ENCODE assay signal across 17 mouse cellular contexts in genomic region chr14:66534671-66535070, GRCm38 (mm10).
"Had no signal": no experiment of that assay in that cellular context is flagged by ENCODE, and none has a peak within 500 bp of the region (broad histone marks: within the 10 kb centered on the region; RNA-seq: fewer than 3 reads in every experiment).

No protein-coding gene starts in this region.

- H3K36me3 ChIP-seq: limb, embryonic 13.5 days; liver, embryonic 15.5 days; midbrain, embryonic 15.5 days; neural tube, embryonic 12.5 days; stomach, embryonic 15.5 days had no signal

- H3K9ac ChIP-seq: limb, embryonic 13.5 days; liver, embryonic 15.5 days; midbrain, embryonic 15.5 days; neural tube, embryonic 12.5 days; stomach, embryonic 15.5 days had no signal

- H3K9me3 ChIP-seq: limb, embryonic 13.5 days; liver, embryonic 15.5 days; megakaryocyte, embryonic 14.5 days; midbrain, embryonic 15.5 days; neural tube, embryonic 12.5 days; stomach, embryonic 15.5 days had no signal

- H3K4me1 ChIP-seq: limb, embryonic 13.5 days; liver, embryonic 15.5 days; megakaryocyte, embryonic 14.5 days; midbrain, embryonic 15.5 days; neural tube, embryonic 12.5 days; stomach, embryonic 15.5 days had no signal

- H3K27me3 ChIP-seq: limb, embryonic 13.5 days; liver, embryonic 15.5 days; megakaryocyte, embryonic 14.5 days; midbrain, embryonic 15.5 days; neural tube, embryonic 12.5 days; stomach, embryonic 15.5 days had no signal

- H3K27ac ChIP-seq: layer of hippocampus, adult 2 months; limb, embryonic 13.5 days; liver, embryonic 15.5 days; macrophage; midbrain, embryonic 15.5 days; neural tube, embryonic 12.5 days; stomach, embryonic 15.5 days had no signal

- ATAC-seq: lung, postnatal 0 days; midbrain, embryonic 15.5 days had no signal

- H3K4me2 ChIP-seq: limb, embryonic 13.5 days; liver, embryonic 11.5 days; liver, embryonic 15.5 days; midbrain, embryonic 11.5 days; midbrain, embryonic 15.5 days; neural tube, embryonic 12.5 days; stomach, embryonic 15.5 days had no signal

- DNase-seq: kidney, postnatal 10 days; kidney, postnatal 4 days; lung, adult 2 months; right cerebral cortex, postnatal 4 days; spleen, adult 18-20 months; thymus, postnatal 36 days had no signal

- H3K4me3 ChIP-seq: layer of hippocampus, adult 2 months; limb, embryonic 13.5 days; liver, embryonic 15.5 days; megakaryocyte, embryonic 14.5 days; midbrain, embryonic 15.5 days; neural tube, embryonic 12.5 days; stomach, embryonic 15.5 days had no signal
